Mouse (Mus musculus) stomach, postnatal 0 days (tissue): ENCODE results near the gene Tceal8. TPM values are rescaled to one million over a fixed set of nuclear protein-coding genes. Genes with fewer than 3 reads are reported as not detected.
"Not testable (repeated sequence)": the region's sequence is repeated elsewhere in the genome, so short reads cannot be mapped to it uniquely, and the experiment has no call there.

ENCODE experiments used
- ATAC-seq: fragments of 200-750 bp; cut with Nextera tagmentation; 2 replicates; pipeline ENCODE4 v1.8.0; 2017; ENCODE audit not compliant: low FRiP score, low TSS enrichment
- DNase-seq: peaks from one replicate; pipeline ENCODE4 v3.0.0-alpha.2; 2016; ENCODE audit warnings: low spot score
- H3K27ac ChIP-seq: fragments of 300-500 bp; sonication (generic); replicated peaks from 2 replicates; pipeline ENCODE4 v1.5.1; 2014; ENCODE audit warnings: mild to moderate bottlenecking, control low read depth
- H3K27me3 ChIP-seq: fragments of 300-500 bp; sonication (generic); 2 replicates; pipeline ENCODE4 v1.6.1; 2014; ENCODE audit warnings: low read length; ENCODE audit not compliant: control insufficient read depth, insufficient read depth
- H3K36me3 ChIP-seq: fragments of 300-500 bp; sonication (generic); 2 replicates; pipeline ENCODE4 v1.6.1; 2014; ENCODE audit warnings: low read length, mixed read lengths; ENCODE audit not compliant: control insufficient read depth, insufficient read depth
- H3K4me1 ChIP-seq: fragments of 300-500 bp; sonication (generic); replicated peaks from 2 replicates; pipeline ENCODE4 v1.6.1; 2014; ENCODE audit warnings: antibody characterized with exemption; ENCODE audit not compliant: control insufficient read depth, insufficient read depth
- H3K4me2 ChIP-seq: fragments of 300-500 bp; sonication (generic); replicated peaks from 2 replicates; pipeline ENCODE4 v1.6.1; 2014; ENCODE audit warnings: low read depth, mild to moderate bottlenecking, control low read depth, moderate library complexity
- H3K4me3 ChIP-seq: fragments of 300-500 bp; sonication (generic); 2 replicates; pipeline ENCODE4 v1.5.1; 2014; ENCODE audit warnings: low read depth, low read length, control low read depth
- H3K9ac ChIP-seq: fragments of 300-500 bp; sonication (generic); 2 replicates; pipeline ENCODE4 v1.6.1; 2014; ENCODE audit warnings: mild to moderate bottlenecking, low read length, control low read depth, mixed read lengths
- H3K9me3 ChIP-seq: fragments of 300-500 bp; sonication (generic); 2 replicates; pipeline ENCODE4 v1.6.1; 2016; ENCODE audit warnings: low read length; ENCODE audit not compliant: control insufficient read depth
- CTCF ChIP-seq: IDR thresholded peaks from 2 replicates; pipeline ENCODE4 v1.5.1; 2016; ENCODE audit warnings: antibody characterized with exemption, low read depth, mild to moderate bottlenecking, moderate library complexity
- EP300 ChIP-seq: optimal IDR thresholded peaks from 2 replicates; pipeline ENCODE3; 2016; ENCODE audit warnings: antibody characterized with exemption
- WGBS: fragments of 180-500 bp; shearing (Covaris S2); extraction: QIAGEN DNeasy Blood & Tissue Kit; methylation state at CpG from one replicate; pipeline ENCODE4 v1.1.7; 2014; 5-methylcytosine and 5-hydroxymethylcytosine counted together
- polyA plus RNA-seq: library from polyadenylated mRNA; unstranded; fragments of >200 nt; fragmentation: Nextera tagmentation; extraction: Ambion mirVana; gene quantifications from 2 replicates; pipeline ENCODE4 v1.2.1, GENCODE M21; 2015

Gene Tceal8
- polyA plus RNA-seq, 1 experiment from 2014 or later: 118 TPM

- ATAC-seq: peak; percentile 84
- Histone ChIP-seq H3K27me3 (no peaks in the 10 kb centered on the region), H3K4me1 (no peaks in the 10 kb centered on the region), H3K9ac (peak overlapping the region; percentile 73), H3K9me3 (no peaks in the 10 kb centered on the region), H3K36me3 (no peaks in the 10 kb centered on the region), H3K27ac (peak overlapping the region; percentile 91), H3K4me2 (peak overlapping the region; percentile 57), H3K4me3 (peak overlapping the region; percentile 54)
- TF ChIP-seq CTCF (no peak), EP300 (no peak)
- WGBS: 17% methylated on average over 24 of the region's 24 CpGs
- DNase-seq: peak; percentile 70
Measured at GRCm38 (mm10) chrX:136171189-136172117, 689 bp downstream of the Tceal8 start.

- Histone ChIP-seq H3K4me2 (peak overlapping the region; percentile 39; the same call in 1 of the 2 replicates), H3K4me1 (no peaks in the 10 kb centered on the region), H3K4me3 (0 out of 2 replicates have a peak overlapping the region, but pooled peaks have one; percentile 54), H3K27me3 (no peaks in the 10 kb centered on the region), H3K27ac (no peak overlapping the region), H3K9ac (no peak overlapping the region), H3K36me3 (no peaks in the 10 kb centered on the region), H3K9me3 (no peaks in the 10 kb centered on the region)
- ATAC-seq: no peak
- 48% methylated on average over 10 of the region's 10 CpGs for WGBS
- no peak for TF ChIP-seq EP300
- TF ChIP-seq CTCF: no peak
- no peak for DNase-seq
Measured at GRCm38 (mm10) chrX:136170625-136171024, 1.5 kb downstream of the Tceal8 start.

- no peaks in the 10 kb centered on the region for H3K27me3 ChIP-seq
- ATAC-seq: no peak
- WGBS: 35% methylated on average over 7 of the region's 7 CpGs
- no peak for DNase-seq
- TF ChIP-seq EP300 (no peak), CTCF (no peak)
- no peaks in the 10 kb centered on the region for H3K36me3 ChIP-seq
- no peak overlapping the region for H3K4me3 ChIP-seq
- no peaks in the 10 kb centered on the region for H3K9me3 ChIP-seq
- H3K4me1 ChIP-seq: no peaks in the 10 kb centered on the region
- H3K27ac ChIP-seq: no peak overlapping the region
- H3K9ac ChIP-seq: no peak overlapping the region
- no peak overlapping the region for H3K4me2 ChIP-seq
Measured at GRCm38 (mm10) chrX:136144195-136144594, 27.9 kb downstream of the Tceal8 start.

- no peak for DNase-seq
- no peaks in the 10 kb centered on the region for H3K9me3 ChIP-seq
- no peak overlapping the region for H3K4me2 ChIP-seq
- no peak overlapping the region for H3K4me3 ChIP-seq
- H3K4me1 ChIP-seq: no peaks in the 10 kb centered on the region
- no peak overlapping the region for H3K9ac ChIP-seq
- H3K27ac ChIP-seq: no peak overlapping the region
- no peak for TF ChIP-seq EP300
- TF ChIP-seq CTCF: no peak
- no peak for ATAC-seq
- WGBS: 63% methylated on average over 2 of the region's 2 CpGs
- no peaks in the 10 kb centered on the region for H3K27me3 ChIP-seq
- H3K36me3 ChIP-seq: no peaks in the 10 kb centered on the region
Measured at GRCm38 (mm10) chrX:136143711-136144110, 28.4 kb downstream of the Tceal8 start.

- Histone ChIP-seq H3K4me2 (no peak overlapping the region), H3K4me1 (no peaks in the 10 kb centered on the region), H3K9ac (no peak overlapping the region), H3K27me3 (no peaks in the 10 kb centered on the region), H3K4me3 (no peak overlapping the region), H3K36me3 (no peaks in the 10 kb centered on the region), H3K9me3 (no peaks in the 10 kb centered on the region), H3K27ac (no peak overlapping the region)
- ATAC-seq (no peak), DNase-seq (no peak)
- 78% methylated on average over 5 of the region's 5 CpGs for WGBS
- TF ChIP-seq CTCF (no peak), EP300 (no peak)
Measured at GRCm38 (mm10) chrX:136141385-136141784, 30.8 kb downstream of the Tceal8 start.

- ATAC-seq, H3K4me2 ChIP-seq, H3K9ac ChIP-seq, H3K9me3 ChIP-seq, H3K36me3 ChIP-seq, H3K27me3 ChIP-seq, H3K27ac ChIP-seq, H3K4me3 ChIP-seq, H3K4me1 ChIP-seq: not testable (repeated sequence)
- 22% methylated on average over 5 of the region's 5 CpGs for WGBS
- peak; percentile 12 for DNase-seq
Measured at GRCm38 (mm10) chrX:136139640-136140004, 32.5 kb downstream of the Tceal8 start.

- 28% methylated on average over 4 of the region's 64 CpGs for WGBS
- Histone ChIP-seq H3K4me2 (peak within 1 kb of the TSS; percentile 36), H3K4me3 (peak within 1 kb of the TSS; percentile 17; the same call in 1 of the 2 replicates)
- ATAC-seq: peak; percentile 56; the same call in 1 of the 2 replicates
- H3K27ac ChIP-seq, H3K4me1 ChIP-seq, H3K9me3 ChIP-seq, H3K9ac ChIP-seq, H3K36me3 ChIP-seq, H3K27me3 ChIP-seq, DNase-seq: not testable (repeated sequence)
Measured at GRCm38 (mm10) chrX:136138827-136139639, 33.1 kb downstream of the Tceal8 start, which contains the start of gene Bex4. Bex4 (plus strand) TSS chrX:136138996.
